Mouse (Mus musculus) megakaryocyte, embryonic 14.5 days (primary cell): Measurements from ENCODE around the gene Aldh3b3. TPM values are rescaled to one million over a fixed set of nuclear protein-coding genes. Genes with fewer than 3 reads are reported as not detected.

ENCODE experiments used
- H3K27me3 ChIP-seq: replicated peaks from 2 replicates; pipeline ENCODE3; 2012; ENCODE audit warnings: inconsistent platforms
- H3K36me3 ChIP-seq: replicated peaks from 2 replicates; pipeline ENCODE3; 2012; ENCODE audit warnings: low read length, inconsistent platforms, mixed read lengths
- H3K4me1 ChIP-seq: 2 replicates; pipeline ENCODE4 v1.6.1; 2012; ENCODE audit warnings: inconsistent platforms
- H3K4me3 ChIP-seq: replicated peaks from 2 replicates; pipeline ENCODE3; 2012; ENCODE audit warnings: moderate library complexity, mild to moderate bottlenecking, inconsistent platforms
- H3K9me3 ChIP-seq: 2 replicates; pipeline ENCODE4 v1.6.1; 2012; ENCODE audit warnings: inconsistent platforms
- FLI1 ChIP-seq: IDR thresholded peaks from 2 replicates; pipeline ENCODE4 v1.6.1; 2012; ENCODE audit warnings: low read length, inconsistent platforms, mixed read lengths
- GATA1 ChIP-seq: IDR thresholded peaks from 3 replicates; pipeline ENCODE4 v1.6.1; 2012; ENCODE audit warnings: mixed read lengths, low read length, inconsistent platforms, borderline replicate concordance
- polyA plus RNA-seq: library from polyadenylated mRNA; stranded (reverse); fragments of >175 nt; gene quantifications from 2 replicates; pipeline ENCODE4 v1.2.3, GENCODE M21; 2012; ENCODE audit warnings: low replicate concordance; ENCODE audit not compliant: insufficient read depth

The Aldh3b3 gene
- polyA plus RNA-seq, 1 experiment, result 0.04 TPM

DNA sequence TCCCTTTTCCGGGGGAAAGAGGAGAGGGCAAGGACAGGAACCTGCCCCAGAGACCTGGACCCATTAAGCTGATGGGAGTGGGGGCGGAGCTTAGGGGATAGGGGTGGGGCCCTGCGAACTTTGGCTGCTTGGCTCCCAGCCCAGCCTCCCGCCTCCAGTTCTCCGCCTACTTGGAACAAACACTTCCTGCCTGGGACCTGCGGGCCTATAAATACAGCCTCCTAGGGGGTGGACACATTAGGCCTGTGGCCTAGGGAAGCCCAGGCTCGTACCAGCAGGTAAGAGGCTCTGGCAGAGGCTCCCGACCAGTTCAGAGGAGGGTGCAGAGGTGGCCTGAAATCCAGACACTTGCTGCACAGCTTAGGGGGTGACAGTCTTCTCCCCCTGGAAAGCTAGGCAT, 27.9 kb downstream of the Aldh3b3 start, which contains the start of gene Acy3:
TSS of gene Acy3 (plus strand) at position 237 of the 400 bp plus-strand sequence.
- Histone ChIP-seq H3K4me3 (peak within 1 kb of the TSS; percentile 62), H3K36me3 (no peaks in the 10 kb centered on the region), H3K4me1 (peaks cover 48% of the 10 kb centered on the region), H3K9me3 (peaks cover 6% of the 10 kb centered on the region), H3K27me3 (peaks cover 28% of the 10 kb centered on the region)
- TF ChIP-seq GATA1 (no peak), FLI1 (no peak)

DNA sequence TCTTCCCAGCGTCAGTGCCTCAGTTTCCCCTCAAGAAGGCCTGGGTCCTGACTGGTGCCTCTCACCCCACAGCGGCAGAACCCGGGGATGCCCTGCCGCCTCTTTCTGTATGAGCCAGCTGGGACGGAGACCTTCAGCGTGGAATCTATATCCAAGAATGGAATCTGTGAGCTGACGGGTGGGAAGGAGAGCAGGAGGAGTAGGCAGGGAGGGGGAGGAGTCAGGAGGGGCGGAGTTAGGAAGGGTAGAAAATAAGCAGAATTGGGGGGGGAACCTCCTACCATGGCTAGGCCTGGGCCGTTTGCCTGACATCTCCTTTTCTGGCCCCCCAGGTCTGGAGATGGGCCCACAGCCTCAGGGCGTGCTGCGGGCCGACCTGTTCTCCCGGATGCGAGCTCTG, 29.6 kb downstream of the Aldh3b3 start:
- Histone ChIP-seq H3K27me3 (peaks cover 39% of the 10 kb centered on the region), H3K9me3 (peaks cover 6% of the 10 kb centered on the region), H3K4me1 (peaks cover 48% of the 10 kb centered on the region), H3K36me3 (no peaks in the 10 kb centered on the region), H3K4me3 (no peak overlapping the region)
- TF ChIP-seq GATA1 (no peak), FLI1 (no peak)

DNA sequence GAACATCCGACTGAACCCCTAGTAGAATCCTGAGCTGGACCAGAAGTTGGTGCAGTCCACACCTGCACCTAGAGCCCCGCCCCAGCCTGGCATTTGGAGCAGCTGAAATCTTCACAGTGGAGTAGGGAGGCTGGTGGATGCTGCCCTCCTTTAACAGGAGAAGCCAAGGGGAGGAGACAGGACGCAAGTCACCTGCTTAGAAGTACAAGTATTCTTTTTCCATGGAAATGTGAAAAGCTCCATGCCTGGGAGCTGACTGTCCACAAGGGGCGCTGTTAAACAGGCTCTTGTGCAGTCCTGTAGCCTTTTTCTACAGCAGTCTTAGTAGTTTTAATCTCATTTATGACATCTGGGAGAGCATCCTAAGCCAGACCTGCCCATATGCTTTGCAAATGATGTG, 30.3 kb downstream of the Aldh3b3 start:
- no peaks in the 10 kb centered on the region for H3K36me3 ChIP-seq
- peaks cover 46% of the 10 kb centered on the region for H3K4me1 ChIP-seq
- H3K9me3 ChIP-seq, result peaks cover 6% of the 10 kb centered on the region
- TF ChIP-seq GATA1 (no peak), FLI1 (no peak)
- H3K27me3 ChIP-seq, result peaks cover 38% of the 10 kb centered on the region
- no peak overlapping the region for H3K4me3 ChIP-seq

GRCm38 (mm10) chr19:3990804-3991203, 32.4 kb downstream of the Aldh3b3 start:
- Histone ChIP-seq H3K36me3 (no peaks in the 10 kb centered on the region), H3K9me3 (peaks cover 6% of the 10 kb centered on the region), H3K4me1 (peaks cover 28% of the 10 kb centered on the region), H3K27me3 (peaks cover 41% of the 10 kb centered on the region), H3K4me3 (no peak overlapping the region)
- TF ChIP-seq FLI1, result no peak
- no peak for TF ChIP-seq GATA1

GRCm38 (mm10) chr19:3991562-3991961, 33.1 kb downstream of the Aldh3b3 start:
- Histone ChIP-seq H3K4me3 (no peak overlapping the region), H3K36me3 (no peaks in the 10 kb centered on the region), H3K27me3 (peaks cover 49% of the 10 kb centered on the region), H3K4me1 (peaks cover 28% of the 10 kb centered on the region), H3K9me3 (peaks cover 6% of the 10 kb centered on the region)
- no peak for TF ChIP-seq GATA1
- no peak for TF ChIP-seq FLI1

- TF ChIP-seq FLI1 (no peak), GATA1 (no peak)
- Histone ChIP-seq H3K36me3 (no peaks in the 10 kb centered on the region), H3K4me1 (peaks cover 28% of the 10 kb centered on the region), H3K9me3 (peaks cover 6% of the 10 kb centered on the region), H3K27me3 (peaks cover 51% of the 10 kb centered on the region), H3K4me3 (no peak overlapping the region)
Observed at GRCm38 (mm10) chr19:3991966-3992365, 33.5 kb downstream of the Aldh3b3 start.

- Histone ChIP-seq H3K27me3 (peaks cover 53% of the 10 kb centered on the region), H3K9me3 (peaks cover 6% of the 10 kb centered on the region), H3K4me1 (peaks cover 28% of the 10 kb centered on the region), H3K4me3 (peak within 1 kb of the TSS; percentile 26), H3K36me3 (no peaks in the 10 kb centered on the region)
- TF ChIP-seq FLI1 (no peak), GATA1 (no peak)
Observed at GRCm38 (mm10) chr19:3992416-3992815, 34.0 kb downstream of the Aldh3b3 start, which contains the start of gene Tbx10. Tbx10 (plus strand) TSS chr19:3992752.

GRCm38 (mm10) chr19:3994932-3995331, 36.5 kb downstream of the Aldh3b3 start:
- H3K36me3 ChIP-seq, result no peaks in the 10 kb centered on the region
- TF ChIP-seq FLI1 (no peak), GATA1 (no peak)
- no peak overlapping the region for H3K4me3 ChIP-seq
- H3K27me3 ChIP-seq, result peaks cover 55% of the 10 kb centered on the region
- H3K4me1 ChIP-seq, result peaks cover 52% of the 10 kb centered on the region
- no peaks in the 10 kb centered on the region for H3K9me3 ChIP-seq

GRCm38 (mm10) chr19:3995505-3995904, 37.1 kb downstream of the Aldh3b3 start:
- Histone ChIP-seq H3K27me3 (peaks cover 52% of the 10 kb centered on the region), H3K36me3 (no peaks in the 10 kb centered on the region), H3K9me3 (no peaks in the 10 kb centered on the region), H3K4me1 (peaks cover 53% of the 10 kb centered on the region), H3K4me3 (no peak overlapping the region)
- TF ChIP-seq GATA1 (no peak), FLI1 (no peak)

DNA sequence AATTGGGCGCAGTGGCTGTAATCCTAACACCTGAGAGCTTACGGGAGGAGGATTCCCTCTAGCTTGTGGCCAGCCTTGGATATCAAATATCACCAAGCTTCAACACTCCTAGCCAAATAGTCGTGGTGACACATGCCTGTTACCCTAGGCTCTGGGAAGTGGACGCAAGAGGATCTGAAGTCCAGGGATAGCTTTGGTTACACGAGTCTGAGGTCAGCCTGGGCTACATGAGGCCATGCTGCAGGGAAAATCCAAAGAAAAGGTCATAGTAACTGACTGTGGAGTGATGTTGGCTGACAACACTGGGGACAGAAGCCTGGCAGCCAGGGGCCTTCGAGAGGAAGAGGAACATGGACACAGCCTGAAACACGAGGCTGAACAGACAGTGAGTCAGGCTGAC, 37.7 kb downstream of the Aldh3b3 start:
- H3K27me3 ChIP-seq, result peaks cover 46% of the 10 kb centered on the region
- peak overlapping the region; percentile 18 for H3K4me3 ChIP-seq
- H3K36me3 ChIP-seq, result no peaks in the 10 kb centered on the region
- H3K9me3 ChIP-seq, result no peaks in the 10 kb centered on the region
- peaks cover 59% of the 10 kb centered on the region for H3K4me1 ChIP-seq
- no peak for TF ChIP-seq GATA1
- TF ChIP-seq FLI1, result no peak

DNA sequence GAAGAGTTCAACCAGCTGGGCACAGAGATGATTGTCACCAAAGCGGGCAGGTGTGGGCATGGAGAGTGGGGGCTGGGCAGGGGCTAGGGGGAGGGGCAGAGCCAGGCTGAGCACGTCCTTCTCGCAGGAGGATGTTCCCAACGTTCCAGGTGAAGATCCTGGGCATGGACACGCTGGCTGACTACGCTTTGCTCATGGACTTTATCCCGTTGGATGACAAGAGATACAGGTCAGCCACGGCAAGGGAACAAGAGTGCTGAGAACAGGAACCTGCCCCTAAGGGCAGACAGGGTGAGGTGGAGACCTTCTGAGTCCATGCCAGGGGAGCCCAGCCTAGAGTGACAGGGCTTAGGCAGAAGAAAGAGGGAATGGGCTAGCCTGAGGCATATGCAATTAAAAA, 38.3 kb downstream of the Aldh3b3 start:
- TF ChIP-seq GATA1 (no peak), FLI1 (no peak)
- peaks cover 41% of the 10 kb centered on the region for H3K27me3 ChIP-seq
- H3K4me1 ChIP-seq, result peaks cover 65% of the 10 kb centered on the region
- no peak overlapping the region for H3K4me3 ChIP-seq
- H3K36me3 ChIP-seq, result peaks cover 3% of the 10 kb centered on the region
- H3K9me3 ChIP-seq, result no peaks in the 10 kb centered on the region

DNA sequence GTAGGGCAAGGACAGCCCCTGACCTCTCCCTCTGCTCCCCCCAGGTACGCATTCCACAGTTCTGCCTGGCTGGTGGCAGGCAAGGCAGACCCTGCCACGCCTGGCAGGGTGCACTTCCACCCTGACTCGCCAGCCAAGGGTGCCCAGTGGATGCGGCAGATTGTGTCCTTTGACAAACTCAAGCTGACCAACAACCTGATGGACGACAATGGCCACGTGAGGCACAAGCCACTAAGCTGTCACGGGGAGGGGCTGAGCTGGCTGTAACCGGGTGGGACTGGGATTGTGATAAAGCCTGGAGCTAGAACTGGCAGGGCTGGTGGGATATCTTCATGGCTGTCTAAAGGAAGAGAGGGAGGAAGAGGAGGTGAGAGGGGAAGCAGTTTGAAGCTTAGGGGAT, 38.8 kb downstream of the Aldh3b3 start:
- H3K4me1 ChIP-seq, result peaks cover 64% of the 10 kb centered on the region
- H3K9me3 ChIP-seq, result no peaks in the 10 kb centered on the region
- TF ChIP-seq GATA1 (no peak), FLI1 (no peak)

More for the DNA sequence above, 38.8 kb downstream of the Aldh3b3 start:
- Histone ChIP-seq H3K27me3 (peaks cover 36% of the 10 kb centered on the region), H3K4me3 (no peak overlapping the region), H3K36me3 (peaks cover 5% of the 10 kb centered on the region)
